Mouse (Mus musculus): ENCODE measurements around the gene Itpr2. TPM values are rescaled to one million over a fixed set of nuclear protein-coding genes. Genes with fewer than 3 reads are reported as not detected.

The Itpr2 gene
- polyA plus RNA-seq, 1 experiment from 2014 or later: 4.3 TPM

GRCm38 (mm10) chr6:146458436-146458835 lies 43.6 kb downstream of the Itpr2 start:
- Histone ChIP-seq H3K36me3 (no peaks in the 10 kb centered on the region), H3K27ac (no peak overlapping the region), H3K4me2 (replicated peaks) (no peak overlapping the region), H3K4me3 (no peak overlapping the region), H3K27me3 (replicated peaks) (no peaks in the 10 kb centered on the region), H3K9me3 (no peaks in the 10 kb centered on the region), H3K9ac (no peak overlapping the region), H3K4me1 (0 out of 2 replicates have a peak, but pooled peaks cover 6% of the 10 kb centered on the region)
- WGBS: 30% methylated on average over 5 of the region's 5 CpGs
- ATAC-seq (ENCODE audit: low FRiP score, low read depth): no peak

DNA sequence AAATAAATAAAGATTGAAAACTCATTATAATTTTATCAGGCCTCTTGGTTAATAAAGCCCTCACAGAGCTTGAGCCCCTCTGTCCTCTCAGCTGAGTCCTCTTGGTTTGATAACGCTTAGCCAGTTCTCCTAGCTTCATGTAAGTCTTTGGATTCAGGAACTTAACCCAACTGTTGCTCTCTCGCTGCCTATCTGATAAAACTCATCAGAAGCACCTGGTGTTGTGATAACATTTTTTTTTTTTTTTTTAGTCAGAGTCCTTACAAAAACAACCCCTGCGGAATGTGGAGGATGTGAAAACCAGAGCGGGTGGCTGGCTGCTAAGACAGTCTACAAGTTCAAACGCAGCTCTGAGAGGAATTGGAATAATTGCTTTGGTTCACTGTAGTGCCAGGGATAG lies 45.3 kb downstream of the Itpr2 start:
- Histone ChIP-seq H3K27ac (no peak overlapping the region), H3K36me3 (no peaks in the 10 kb centered on the region), H3K9me3 (no peaks in the 10 kb centered on the region), H3K4me1 (0 out of 2 replicates have a peak, but pooled peaks cover 6% of the 10 kb centered on the region), H3K4me3 (no peak overlapping the region), H3K4me2 (replicated peaks) (no peak overlapping the region), H3K9ac (no peak overlapping the region), H3K27me3 (replicated peaks) (no peaks in the 10 kb centered on the region)
- 87% methylated on average over 5 of the region's 5 CpGs for WGBS
- no peak for ATAC-seq (ENCODE audit: low FRiP score, low read depth)

DNA sequence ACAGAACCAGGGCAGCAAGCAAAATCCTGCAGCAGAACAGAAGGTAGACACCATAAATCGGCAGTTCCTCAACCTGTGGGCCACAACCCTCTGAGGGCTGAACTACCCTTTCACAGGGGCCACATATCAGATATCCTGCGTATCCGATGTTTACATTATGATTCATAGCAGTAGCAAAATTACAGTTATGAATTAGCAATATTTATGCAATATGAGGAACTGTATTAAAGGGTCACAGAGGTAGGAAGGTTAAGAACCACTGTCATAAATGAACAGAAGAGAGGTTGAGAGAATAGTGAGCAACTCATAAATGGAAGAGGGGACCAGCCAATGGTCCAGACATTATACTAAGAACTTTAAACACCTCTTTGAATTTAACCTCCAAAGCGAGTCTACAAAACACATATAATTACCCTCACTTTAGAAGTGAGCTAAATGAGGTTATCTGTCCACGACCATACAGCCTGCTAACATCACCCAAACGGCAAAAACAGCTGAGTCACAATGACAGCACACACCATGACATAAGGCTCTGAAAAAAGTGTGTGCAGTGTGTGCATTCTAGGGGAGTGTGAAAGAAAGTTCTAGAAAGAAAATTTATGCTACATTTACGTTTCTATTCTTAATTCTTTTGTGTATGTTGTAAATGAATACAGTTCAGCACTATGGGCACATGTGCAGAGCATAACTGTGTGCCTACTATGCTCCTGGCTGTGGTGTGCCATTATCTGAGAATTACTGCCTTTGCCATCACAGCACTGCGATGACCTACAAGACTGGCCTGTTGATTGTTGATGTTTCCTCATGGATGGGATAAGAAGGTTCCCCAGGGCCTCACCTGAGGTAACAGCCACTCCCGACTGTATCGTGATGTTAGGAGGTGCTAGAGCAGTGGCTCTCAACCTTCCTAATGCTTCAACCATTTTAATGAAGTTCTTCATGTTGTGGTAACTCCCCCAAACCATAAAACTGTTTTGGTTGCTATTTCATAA lies 47.2 kb downstream of the Itpr2 start:
- Histone ChIP-seq H3K27me3 (replicated peaks) (no peaks in the 10 kb centered on the region), H3K27ac (no peak overlapping the region), H3K4me3 (no peak overlapping the region), H3K4me1 (0 out of 2 replicates have a peak, but pooled peaks cover 6% of the 10 kb centered on the region), H3K36me3 (no peaks in the 10 kb centered on the region), H3K9me3 (no peaks in the 10 kb centered on the region), H3K4me2 (replicated peaks) (no peak overlapping the region), H3K9ac (no peak overlapping the region)
- ATAC-seq (ENCODE audit: low FRiP score, low read depth): no peak
- 87% methylated on average over 10 of the region's 10 CpGs for WGBS

- H3K9ac ChIP-seq: no peak overlapping the region
- no peak for ATAC-seq (ENCODE audit: low FRiP score, low read depth)
- 88% methylated on average over 16 of the region's 16 CpGs for WGBS
- no peak overlapping the region for H3K27ac ChIP-seq
- H3K27me3 ChIP-seq (replicated peaks): no peaks in the 10 kb centered on the region
- no peaks in the 10 kb centered on the region for H3K36me3 ChIP-seq
- no peaks in the 10 kb centered on the region for H3K9me3 ChIP-seq
- H3K4me2 ChIP-seq (replicated peaks): no peak overlapping the region
- no peaks in the 10 kb centered on the region for H3K4me1 ChIP-seq
- no peak overlapping the region for H3K4me3 ChIP-seq
Observed at GRCm38 (mm10) chr6:146452474-146452873, 49.5 kb downstream of the Itpr2 start.

DNA sequence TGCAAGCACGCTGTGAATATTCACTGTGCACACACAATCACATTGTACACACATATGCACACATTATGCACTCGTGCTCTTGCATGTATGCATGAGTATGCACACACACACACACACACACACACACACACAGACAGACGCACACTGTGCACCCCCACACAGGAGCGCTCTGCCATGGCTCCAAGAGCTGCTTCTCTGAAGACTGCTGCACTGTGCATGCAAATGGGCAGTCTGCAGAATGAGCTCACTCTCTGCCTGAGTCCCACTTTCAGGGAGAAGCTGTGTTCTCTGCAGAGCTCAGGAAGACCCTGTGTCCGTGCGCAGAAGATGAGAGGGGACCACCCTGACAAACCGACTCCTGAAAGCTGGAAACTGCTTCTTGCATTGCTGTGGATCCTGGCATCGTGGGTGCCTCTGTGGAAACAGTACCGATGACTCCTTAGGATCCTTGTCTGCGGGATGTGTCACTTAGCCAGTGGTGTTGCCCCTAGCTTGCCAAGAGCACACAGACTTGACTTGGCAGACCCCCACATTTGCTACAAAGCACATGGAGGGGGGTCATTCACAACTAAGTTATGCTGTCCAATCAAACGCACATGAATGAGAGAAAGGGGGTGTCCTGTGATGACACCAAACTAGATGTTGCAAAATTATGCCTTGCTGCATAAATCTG lies 55.9 kb downstream of the Itpr2 start:
- Histone ChIP-seq H3K4me3 (no peak overlapping the region), H3K36me3 (no peaks in the 10 kb centered on the region), H3K27ac (no peak overlapping the region), H3K27me3 (replicated peaks) (no peaks in the 10 kb centered on the region), H3K9ac (peak overlapping the region; percentile 21; the same call in 1 of the 2 replicates), H3K4me1 (no peaks in the 10 kb centered on the region), H3K4me2 (replicated peaks) (no peak overlapping the region), H3K9me3 (no peaks in the 10 kb centered on the region)
- WGBS: 90% methylated on average over 11 of the region's 11 CpGs
- ATAC-seq (ENCODE audit: low FRiP score, low read depth): no peak

DNA sequence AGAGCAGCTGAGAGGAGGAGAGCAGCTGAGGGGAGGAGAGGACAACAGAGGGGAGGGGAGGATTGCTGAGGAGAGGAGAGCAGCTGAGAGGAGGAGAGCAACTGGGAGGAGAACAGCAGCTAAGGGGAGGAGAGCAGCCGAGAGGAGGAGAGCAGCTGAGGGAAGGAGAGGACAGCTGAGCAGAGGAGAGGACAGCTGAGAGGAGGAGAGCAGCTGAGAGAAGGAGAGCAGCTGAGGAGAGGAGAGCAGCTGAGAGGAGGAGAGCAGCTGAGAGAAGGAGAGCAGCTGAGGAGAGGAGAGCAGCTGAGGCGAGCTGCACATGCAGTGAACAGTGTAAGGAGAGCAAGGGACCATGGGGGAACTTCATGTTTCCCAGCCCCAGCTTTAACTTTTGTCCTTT lies 62.2 kb downstream of the Itpr2 start:
- WGBS: 49% methylated on average over 2 of the region's 2 CpGs
- Histone ChIP-seq H3K9me3 (no peaks in the 10 kb centered on the region), H3K36me3 (no peaks in the 10 kb centered on the region), H3K4me1 (0 out of 2 replicates have a peak, but pooled peaks cover 7% of the 10 kb centered on the region), H3K9ac (no peak overlapping the region), H3K27me3 (replicated peaks) (no peaks in the 10 kb centered on the region), H3K4me2 (replicated peaks) (no peak overlapping the region), H3K4me3 (no peak overlapping the region), H3K27ac (no peak overlapping the region)
- no peak for ATAC-seq (ENCODE audit: low FRiP score, low read depth)

DNA sequence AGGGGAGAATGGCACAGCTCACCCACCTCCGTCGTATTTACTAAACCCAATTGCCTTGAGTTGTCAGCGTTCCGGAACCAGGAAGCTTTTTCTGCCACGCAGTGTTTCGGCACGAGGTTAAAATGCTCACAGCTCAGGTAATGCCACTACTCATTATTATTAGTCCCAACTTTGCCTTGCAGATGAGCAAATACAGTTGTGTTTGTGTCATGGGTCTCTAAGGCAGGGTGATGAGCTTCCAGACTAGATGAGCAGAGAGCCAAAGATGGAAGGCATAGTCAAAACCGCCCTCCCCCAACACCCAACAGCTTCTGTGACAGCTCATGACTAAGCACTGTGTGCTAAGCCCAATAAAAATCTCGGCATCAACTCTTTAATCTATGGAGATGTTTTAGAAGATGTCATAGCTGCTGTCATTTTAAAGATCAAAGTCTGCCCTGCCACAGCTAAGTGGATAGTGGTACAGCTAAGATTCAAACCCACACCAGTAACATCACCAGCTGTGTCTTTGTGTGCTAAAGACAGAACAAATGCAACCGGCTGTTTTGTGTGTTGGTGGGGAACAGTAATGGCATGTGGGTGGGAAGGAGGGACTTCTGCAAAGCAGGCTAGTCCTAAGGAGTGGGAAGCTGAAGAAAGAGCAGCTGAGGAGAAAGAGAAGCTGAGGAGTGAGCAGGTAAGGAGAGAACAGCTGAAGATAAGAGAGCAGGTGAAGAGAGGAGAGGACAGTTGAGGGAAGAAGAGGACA lies 62.8 kb downstream of the Itpr2 start:
- no peak overlapping the region for H3K4me2 ChIP-seq (replicated peaks)
- no peak overlapping the region for H3K27ac ChIP-seq
- no peaks in the 10 kb centered on the region for H3K9me3 ChIP-seq
- no peak overlapping the region for H3K4me3 ChIP-seq
- ATAC-seq (ENCODE audit: low FRiP score, low read depth): no peak
- 0 out of 2 replicates have a peak, but pooled peaks cover 7% of the 10 kb centered on the region for H3K4me1 ChIP-seq
- no peak overlapping the region for H3K9ac ChIP-seq
- no peaks in the 10 kb centered on the region for H3K36me3 ChIP-seq
- WGBS: 79% methylated on average over 10 of the region's 10 CpGs
- no peaks in the 10 kb centered on the region for H3K27me3 ChIP-seq (replicated peaks)

- no peak overlapping the region for H3K9ac ChIP-seq
- H3K4me3 ChIP-seq: no peak overlapping the region
- 0 out of 2 replicates have a peak, but pooled peaks cover 7% of the 10 kb centered on the region for H3K4me1 ChIP-seq
- no peak overlapping the region for H3K27ac ChIP-seq
- H3K4me2 ChIP-seq (replicated peaks): no peak overlapping the region
- H3K9me3 ChIP-seq: no peaks in the 10 kb centered on the region
- H3K27me3 ChIP-seq (replicated peaks): no peaks in the 10 kb centered on the region
- no peaks in the 10 kb centered on the region for H3K36me3 ChIP-seq
- 82% methylated on average over 7 of the region's 7 CpGs for WGBS
- ATAC-seq (ENCODE audit: low FRiP score, low read depth): no peak
Observed at GRCm38 (mm10) chr6:146438057-146438456, 64.0 kb downstream of the Itpr2 start.

DNA sequence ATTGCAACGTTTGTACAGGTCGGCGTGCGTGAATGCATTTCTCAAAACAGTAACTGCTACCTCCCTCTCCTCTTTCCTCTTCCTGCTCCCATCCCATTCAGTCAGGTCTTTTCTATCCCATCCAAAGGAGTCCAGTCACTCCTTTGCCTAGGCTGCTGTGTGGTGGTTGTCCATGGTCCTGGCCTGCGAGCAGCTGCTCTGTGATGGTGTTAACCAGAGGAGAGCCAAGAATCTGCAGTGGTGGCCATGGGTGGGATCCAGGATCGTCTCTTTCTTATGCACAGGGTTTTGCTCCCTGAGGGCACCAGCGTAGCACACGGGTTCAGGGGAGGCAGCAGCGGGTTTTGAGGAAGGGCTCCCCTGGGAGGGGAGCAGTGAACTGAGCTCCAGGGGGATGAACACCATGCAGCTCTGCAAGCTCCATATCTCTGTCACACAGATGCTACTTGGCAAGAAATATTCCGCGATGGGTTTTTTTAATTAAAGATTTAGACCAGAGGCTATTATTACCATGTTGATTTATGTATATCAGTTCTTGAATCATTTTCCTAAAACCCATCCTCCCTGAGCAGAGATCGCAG lies 65.0 kb downstream of the Itpr2 start:
- ATAC-seq (ENCODE audit: low FRiP score, low read depth): no peak; the same call in 1 of the 2 replicates
- Histone ChIP-seq H3K27me3 (replicated peaks) (no peaks in the 10 kb centered on the region), H3K4me1 (0 out of 2 replicates have a peak, but pooled peaks cover 7% of the 10 kb centered on the region), H3K4me3 (no peak overlapping the region), H3K36me3 (no peaks in the 10 kb centered on the region), H3K4me2 (replicated peaks) (no peak overlapping the region), H3K9me3 (no peaks in the 10 kb centered on the region), H3K9ac (no peak overlapping the region), H3K27ac (no peak overlapping the region)
- WGBS: 53% methylated on average over 12 of the region's 12 CpGs

DNA sequence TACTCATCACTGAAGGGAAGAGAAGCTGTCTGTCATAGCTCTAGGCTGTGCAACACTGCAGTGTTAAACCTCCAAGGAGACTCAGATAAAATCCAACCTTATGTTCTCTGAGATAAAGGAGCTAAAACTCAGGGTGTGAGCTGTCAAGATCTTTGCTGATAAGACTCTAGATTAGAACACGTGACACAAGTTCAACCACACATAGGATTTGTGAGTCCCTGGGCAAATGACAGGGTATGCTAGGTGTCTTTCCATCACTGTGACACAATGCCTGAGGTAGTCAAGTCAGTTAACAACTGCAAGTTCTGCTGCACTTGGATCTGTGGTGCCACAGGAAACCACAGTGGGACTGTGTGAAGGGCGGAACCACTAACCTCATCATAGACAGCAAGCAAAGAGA lies 67.8 kb downstream of the Itpr2 start:
- H3K9me3 ChIP-seq: no peaks in the 10 kb centered on the region
- H3K4me2 ChIP-seq (replicated peaks): no peak overlapping the region
- WGBS: 92% methylated on average over 2 of the region's 2 CpGs
- H3K27ac ChIP-seq: no peak overlapping the region
- no peaks in the 10 kb centered on the region for H3K27me3 ChIP-seq (replicated peaks)
- no peak overlapping the region for H3K4me3 ChIP-seq
- H3K4me1 ChIP-seq: 0 out of 2 replicates have a peak, but pooled peaks cover 7% of the 10 kb centered on the region
- ATAC-seq (ENCODE audit: low FRiP score, low read depth): no peak
- no peaks in the 10 kb centered on the region for H3K36me3 ChIP-seq
- no peak overlapping the region for H3K9ac ChIP-seq

GRCm38 (mm10) chr6:146432218-146432865 lies 69.7 kb downstream of the Itpr2 start:
- Histone ChIP-seq H3K4me1 (0 out of 2 replicates have a peak, but pooled peaks cover 4% of the 10 kb centered on the region), H3K4me3 (no peak overlapping the region), H3K9me3 (no peaks in the 10 kb centered on the region), H3K4me2 (replicated peaks) (no peak overlapping the region), H3K9ac (no peak overlapping the region), H3K27me3 (replicated peaks) (no peaks in the 10 kb centered on the region), H3K36me3 (no peaks in the 10 kb centered on the region), H3K27ac (no peak overlapping the region)
- ATAC-seq (ENCODE audit: low FRiP score, low read depth): no peak
- 82% methylated on average over 8 of the region's 8 CpGs for WGBS

All from neural tube, embryonic 12.5 days (tissue).